Mouse (Mus musculus) kidney, adult 2 months (tissue): Measurements from ENCODE around the gene Dsn1.

Experiments used
- CTCF ChIP-seq: fragments of 200-500 bp; conservative IDR thresholded peaks from 2 replicates; pipeline ENCODE4 v1.5.1; 2011; ENCODE audit warnings: low read depth, mild to moderate bottlenecking, control low read depth, low read length, moderate library complexity, mixed read lengths; ENCODE audit not compliant: insufficient read depth, insufficient read length
- POLR2A ChIP-seq: fragments of 200-500 bp; IDR thresholded peaks from one replicate; pipeline ENCODE4 v1.6.1; 2011; ENCODE audit warnings: low read depth, low read length, control low read depth

- TF ChIP-seq CTCF (no peak), POLR2A (no peak)
Observed at GRCm38 (mm10) chr2:157010634-157011310, 3.8 kb upstream of the Dsn1 start.
